Mouse (Mus musculus): ENCODE results near the gene Bicc1.

Bicc1 gene

DNA sequence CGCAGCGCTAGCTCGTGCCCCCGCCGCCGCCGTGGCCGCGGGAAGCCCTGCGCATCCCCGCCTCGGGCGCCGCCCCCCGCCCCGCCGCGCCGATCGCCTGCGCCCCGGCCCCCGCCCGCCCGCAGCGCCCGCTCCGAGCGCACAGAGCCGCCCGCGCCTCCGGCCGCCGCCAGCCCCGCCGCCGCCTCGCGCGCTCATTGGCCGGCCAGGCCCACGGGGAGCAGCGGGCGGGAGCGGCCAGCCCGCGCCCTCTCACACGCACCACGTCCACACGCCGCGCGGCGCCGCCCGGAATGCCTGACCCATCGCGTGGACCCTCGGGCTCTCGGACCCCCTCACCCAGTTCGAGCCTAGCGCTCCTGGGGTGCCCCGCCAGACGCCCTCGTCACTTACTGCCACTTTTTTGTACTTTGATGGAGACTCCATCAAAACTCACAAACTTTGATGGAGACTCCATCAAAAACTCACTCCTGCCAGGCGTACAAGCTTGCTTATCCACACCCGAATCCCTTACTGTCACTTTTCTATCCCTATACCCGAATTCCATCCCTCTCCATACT lies at the start of gene Bicc1:
TSS of gene Bicc1 (minus strand) at position 25 of the 560 bp plus-strand sequence.
- DNase-seq (ENCODE audit: low read depth) = no peak

- DNase-seq (ENCODE audit: low read depth) = no peak
Measured at GRCm38 (mm10) chr10:71201512-71201911, 42.0 kb upstream of the Bicc1 start.

- DNase-seq (ENCODE audit: low read depth) = no peak
Measured at GRCm38 (mm10) chr10:71200964-71201363, 41.5 kb upstream of the Bicc1 start.

DNA sequence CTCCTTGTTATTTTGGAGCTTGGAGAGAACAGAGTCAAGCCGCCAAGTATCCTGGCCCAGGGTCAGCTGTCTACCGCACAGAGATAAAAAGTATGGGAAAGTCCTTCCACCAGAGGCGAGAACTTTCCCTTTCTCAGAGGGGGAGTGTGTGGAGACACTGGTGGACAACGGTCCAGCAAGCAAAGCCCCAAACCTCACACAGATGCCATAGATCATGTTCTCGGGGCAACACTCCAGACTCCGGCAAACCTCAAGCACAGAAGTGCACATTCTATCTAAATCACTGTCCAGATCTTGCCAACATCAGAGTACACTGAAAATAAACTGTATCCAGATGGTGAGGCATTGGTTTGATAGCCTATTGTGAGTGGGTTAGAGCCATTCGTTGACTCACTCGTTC lies 39.2 kb upstream of the Bicc1 start:
- DNase-seq (ENCODE audit: low read depth) = no peak

DNA sequence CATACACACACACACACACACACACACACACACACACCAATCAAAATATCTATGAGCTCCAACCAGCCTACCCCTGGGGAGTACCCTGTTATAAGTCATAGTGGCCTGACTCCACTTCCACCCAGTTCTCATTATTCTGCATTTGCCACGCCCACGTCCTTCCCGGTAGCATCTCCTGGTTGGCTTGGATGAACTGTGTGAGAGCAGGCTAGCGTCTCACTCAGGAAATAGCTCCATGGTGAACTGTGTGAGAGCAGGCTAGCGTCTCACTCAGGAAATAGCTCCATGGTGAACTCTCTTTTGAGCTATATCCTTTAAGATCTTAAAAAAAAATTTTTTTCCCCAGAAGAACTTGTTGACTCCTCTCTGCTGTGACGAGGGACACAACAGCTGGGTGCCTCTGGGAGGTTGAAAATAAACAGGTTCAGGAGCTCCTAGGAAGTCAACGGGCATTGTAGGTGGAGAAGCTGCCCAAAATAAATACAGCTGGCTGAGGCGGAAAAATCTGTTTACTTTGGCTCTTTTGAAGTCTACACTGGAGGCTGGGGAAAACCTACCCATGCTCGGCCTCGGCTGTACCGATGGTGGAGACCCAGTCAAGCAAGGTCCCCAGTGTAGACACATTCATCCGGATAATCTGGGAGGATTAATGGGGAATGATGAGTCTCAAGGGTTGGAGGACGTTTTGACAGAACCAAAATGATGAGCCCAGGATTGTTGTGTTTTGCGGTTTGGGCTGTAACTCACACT lies 37.7 kb upstream of the Bicc1 start:
- DNase-seq (ENCODE audit: low read depth) = no peak

- DNase-seq (ENCODE audit: low read depth) = no peak
Measured at GRCm38 (mm10) chr10:71195501-71195900, 36.0 kb upstream of the Bicc1 start.

GRCm38 (mm10) chr10:71194713-71195112 lies 35.2 kb upstream of the Bicc1 start:
- DNase-seq (ENCODE audit: low read depth) = no peak

DNA sequence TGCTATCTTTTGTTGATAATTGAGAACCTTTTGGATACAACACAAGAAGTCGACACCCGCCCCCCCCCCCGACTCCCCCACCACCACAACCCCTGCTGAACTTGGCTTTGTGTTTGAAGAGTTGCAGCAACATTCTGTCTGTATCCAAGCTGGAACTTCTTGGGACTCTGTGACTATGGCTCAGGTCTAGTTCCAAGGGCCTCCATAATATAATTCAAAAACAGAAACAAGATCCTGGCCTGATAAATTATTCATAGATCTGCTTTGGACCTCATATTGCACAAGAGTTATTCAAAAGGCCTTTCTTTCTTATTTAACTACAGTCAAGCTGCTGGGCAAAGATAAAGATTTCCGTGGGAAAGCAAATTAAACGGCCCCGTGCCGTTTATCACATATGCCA lies 33.8 kb upstream of the Bicc1 start:
- no peak for DNase-seq (ENCODE audit: low read depth)

DNA sequence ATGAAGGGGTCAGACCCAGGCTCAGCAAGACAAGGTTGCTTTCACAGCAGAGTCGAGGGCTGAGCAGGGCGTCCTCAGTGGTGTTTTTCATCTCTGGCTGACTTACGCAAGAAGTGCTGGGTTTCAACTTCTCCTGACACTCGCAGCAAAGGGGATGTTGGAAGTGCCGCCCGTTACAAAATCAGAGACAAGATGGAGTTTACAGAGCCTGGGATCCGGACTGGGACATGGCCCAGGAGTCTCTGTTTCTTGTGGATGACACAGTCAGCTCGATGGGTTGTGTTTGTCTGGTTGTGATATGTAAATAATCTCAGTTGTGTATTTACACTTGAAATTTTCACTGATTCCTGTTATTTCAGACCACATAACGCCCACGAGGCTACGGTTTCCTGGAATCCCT lies 33.4 kb upstream of the Bicc1 start:
- no peak for DNase-seq (ENCODE audit: low read depth)

DNA sequence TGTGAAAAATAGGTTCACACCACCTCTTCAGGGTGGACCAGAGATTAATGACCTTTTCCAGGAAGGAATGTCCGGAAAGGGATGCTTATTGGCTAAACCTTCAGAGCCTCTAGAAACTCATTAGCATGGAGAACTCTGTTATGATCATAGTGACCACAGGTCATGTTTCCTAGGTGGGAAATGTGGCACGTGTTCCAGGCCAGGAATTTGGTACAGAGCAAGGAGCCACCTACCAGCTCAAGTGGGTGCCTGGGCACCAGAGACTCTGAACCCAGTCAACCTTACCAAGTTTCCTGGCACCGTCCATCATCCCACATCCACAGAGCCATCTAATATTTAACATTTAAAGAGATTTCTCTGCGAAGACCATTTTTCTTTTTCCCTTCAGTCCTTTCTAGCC lies 29.2 kb upstream of the Bicc1 start:
- DNase-seq (ENCODE audit: low read depth) = no peak

- DNase-seq (ENCODE audit: low read depth) = no peak
Measured at GRCm38 (mm10) chr10:71185059-71185458, 25.6 kb upstream of the Bicc1 start.

DNA sequence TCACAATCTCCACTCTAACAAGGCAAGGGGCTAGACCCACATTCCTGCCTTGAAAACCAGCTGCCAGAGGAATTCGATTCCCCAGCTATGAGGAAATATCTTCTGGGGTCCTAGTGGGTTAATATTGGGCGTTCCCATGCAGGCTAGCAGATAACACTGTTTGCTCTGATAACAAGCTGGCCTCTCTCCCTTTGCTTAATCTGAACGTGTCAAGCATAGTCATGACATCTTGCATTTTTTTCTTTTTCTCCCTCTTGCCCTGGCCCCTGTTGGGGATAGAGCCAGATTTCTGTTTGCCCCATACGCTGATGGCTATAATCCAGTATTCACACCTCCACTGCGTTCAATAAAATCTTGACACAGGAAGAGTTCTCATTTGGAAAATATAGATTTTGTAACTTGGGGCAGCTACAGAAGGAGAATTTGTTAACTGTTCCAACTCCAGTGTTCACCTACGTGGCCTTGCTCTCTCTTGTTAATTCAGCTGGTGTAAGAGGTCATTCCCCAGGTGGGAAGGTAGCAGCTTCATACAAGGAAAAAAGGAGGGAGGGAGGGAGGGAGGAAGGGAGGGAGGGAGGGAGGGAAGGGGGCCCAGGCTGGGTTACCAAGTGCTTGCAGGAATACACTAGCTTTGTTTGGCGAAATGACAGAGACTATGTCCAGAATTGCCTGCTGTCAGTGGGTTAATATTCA lies 24.0 kb upstream of the Bicc1 start:
- DNase-seq (ENCODE audit: low read depth) = no peak

GRCm38 (mm10) chr10:71181931-71182330 lies 22.4 kb upstream of the Bicc1 start:
- DNase-seq (ENCODE audit: low read depth) = no peak

DNA sequence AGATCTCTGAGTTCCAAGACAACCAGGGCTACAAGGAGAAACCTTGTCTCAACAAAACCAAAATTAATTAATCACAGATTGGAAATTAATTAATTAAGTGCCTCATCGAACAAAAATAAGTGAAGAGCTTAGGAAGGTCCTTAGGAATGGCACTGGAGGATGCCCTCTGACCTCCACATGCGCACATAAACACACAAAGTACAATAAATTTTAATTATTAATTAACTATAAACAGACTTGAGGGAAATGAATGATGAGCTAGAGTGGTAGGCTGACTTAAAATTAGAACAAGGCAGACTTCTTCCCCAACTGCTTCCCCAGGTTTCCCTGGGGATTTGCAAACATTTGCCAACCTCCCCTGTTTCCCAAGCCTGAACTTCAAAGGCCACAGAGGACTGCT lies 21.6 kb upstream of the Bicc1 start:
- no peak for DNase-seq (ENCODE audit: low read depth)

- no peak for DNase-seq (ENCODE audit: low read depth)
Measured at GRCm38 (mm10) chr10:71180057-71180456, 20.6 kb upstream of the Bicc1 start.

DNA sequence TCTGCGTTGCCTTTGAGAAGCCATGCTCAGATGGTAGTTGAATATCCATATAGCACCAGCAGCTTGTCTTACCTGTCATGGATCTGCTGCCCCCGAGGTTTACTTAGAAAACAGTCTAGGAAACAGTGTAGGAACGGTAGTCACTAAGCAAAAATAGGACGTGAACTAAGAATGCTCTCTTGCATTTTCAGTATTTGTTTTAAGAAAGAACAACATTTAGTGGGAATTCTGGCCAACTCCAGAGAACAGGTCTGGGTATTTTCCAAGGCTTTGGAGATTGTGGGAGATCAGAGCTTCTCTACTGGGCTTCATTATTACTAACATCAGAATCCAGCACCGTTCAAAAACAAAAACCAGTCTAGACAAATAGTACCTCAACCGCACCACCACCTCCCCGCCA lies 17.7 kb upstream of the Bicc1 start:
- DNase-seq (ENCODE audit: low read depth) = no peak

DNA sequence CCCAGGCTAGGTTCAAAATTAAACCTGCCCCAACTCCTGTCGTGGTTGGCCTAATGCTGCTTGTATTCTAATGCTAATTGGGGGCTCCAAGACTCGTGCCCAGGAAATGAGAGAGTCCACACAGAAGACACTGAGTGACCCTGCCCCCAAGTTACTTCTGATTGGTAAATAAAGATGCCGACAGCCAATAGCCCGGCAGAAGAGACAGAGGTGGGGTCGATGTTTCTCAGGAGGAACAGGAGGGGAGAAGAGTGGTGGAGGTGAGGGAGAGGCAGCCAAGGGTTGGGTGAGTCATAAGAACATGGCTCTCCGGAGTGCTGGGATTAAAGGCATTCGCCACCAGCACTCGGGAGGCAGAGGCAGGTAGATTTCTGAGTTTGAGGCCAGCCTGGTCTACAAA lies 16.8 kb upstream of the Bicc1 start:
- DNase-seq (ENCODE audit: low read depth) = no peak

GRCm38 (mm10) chr10:71175280-71175679 lies 15.8 kb upstream of the Bicc1 start:
- no peak for DNase-seq (ENCODE audit: low read depth)

DNA sequence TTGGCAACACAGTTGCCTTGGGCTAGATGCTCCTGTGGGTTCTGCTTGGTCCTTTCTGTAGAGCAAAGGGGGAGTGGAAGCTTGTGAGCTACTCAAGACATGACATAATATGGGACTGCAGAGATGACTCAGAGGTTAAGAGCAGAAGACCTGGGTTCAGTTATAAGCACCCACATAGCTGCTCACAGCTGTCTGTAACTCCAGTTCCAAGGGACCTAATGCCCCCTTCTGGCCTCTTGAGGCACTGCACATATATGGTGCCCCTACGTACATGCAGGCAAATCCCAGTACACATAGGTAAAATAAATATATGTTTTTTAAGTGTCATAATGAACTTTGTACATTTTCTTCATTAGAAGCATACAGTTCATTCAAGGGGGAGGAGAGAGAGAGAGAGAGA lies 11.9 kb upstream of the Bicc1 start:
- DNase-seq (ENCODE audit: low read depth) = no peak

DNA sequence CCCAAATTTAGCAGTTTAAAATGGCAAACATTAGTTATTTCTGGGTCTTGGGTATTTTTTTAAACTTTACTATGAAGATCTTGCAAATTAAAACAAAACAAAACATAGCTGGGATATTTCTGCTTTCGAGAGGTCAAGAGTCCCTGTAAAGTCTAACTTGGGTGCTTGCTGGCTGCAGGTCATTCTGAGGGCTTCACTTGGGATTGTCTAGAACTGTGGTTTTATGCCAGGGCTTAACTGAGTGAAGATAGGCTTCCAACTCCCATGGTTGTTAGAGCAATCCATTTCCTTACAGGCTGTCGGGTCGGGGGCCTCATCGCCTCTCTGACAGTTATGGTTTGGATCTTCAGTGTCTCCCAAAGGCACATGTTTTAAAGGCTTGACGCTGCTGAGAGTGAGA lies 11.3 kb upstream of the Bicc1 start:
- DNase-seq (ENCODE audit: low read depth) = no peak

DNA sequence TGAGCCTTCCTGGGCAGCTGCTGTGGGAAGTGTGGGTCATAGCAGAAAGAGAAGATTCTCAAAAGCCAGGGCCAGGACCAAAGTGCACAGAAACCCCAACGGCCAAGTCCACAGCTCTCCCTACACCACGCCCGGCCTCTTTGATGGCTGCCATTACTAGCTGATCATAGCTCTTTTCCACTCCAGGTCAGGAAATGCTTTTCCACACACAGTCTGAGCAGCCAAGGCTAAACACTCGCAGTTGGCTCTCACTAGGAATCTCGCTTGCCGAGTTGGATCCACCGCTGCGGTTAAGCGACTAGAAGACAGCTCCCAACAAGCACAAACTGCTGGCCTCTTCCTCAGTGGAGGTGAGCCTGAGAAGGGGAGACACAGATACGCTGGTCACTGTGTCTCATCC lies 10.3 kb upstream of the Bicc1 start:
- DNase-seq (ENCODE audit: low read depth) = no peak

- no peak for DNase-seq (ENCODE audit: low read depth)
Measured at GRCm38 (mm10) chr10:71169171-71169570, 9.7 kb upstream of the Bicc1 start.

GRCm38 (mm10) chr10:71160449-71160848 lies 949 bp upstream of the Bicc1 start:
- no peak for DNase-seq (ENCODE audit: low read depth)
